Mouse (Mus musculus) adrenal gland, adult 8-10 months (tissue): ENCODE data around the gene Cdhr3. TPM values are rescaled to one million over a fixed set of nuclear protein-coding genes. Genes with fewer than 3 reads are reported as not detected.
"Not testable (repeated sequence)": the region's sequence is repeated elsewhere in the genome, so short reads cannot be mapped to it uniquely, and the experiment has no call there.

Source experiments
- DNase-seq: peaks from one replicate; pipeline ENCODE4 v3.0.0; 2022
- total RNA-seq, 4 experiments: library from RNA; stranded (reverse); gene quantifications; 2 replicates each; pipeline ENCODE4 v1.2.4; 2022

The Cdhr3 gene
- total RNA-seq, 4 experiments from 2014 or later: 0.15 to 0.30 TPM; not detected in 2

- DNase-seq: no peak
Observed at GRCm38 (mm10) chr12:33071901-33072672, 20.6 kb downstream of the Cdhr3 start.

- DNase-seq: no peak
Observed at GRCm38 (mm10) chr12:33068977-33069376, 23.7 kb downstream of the Cdhr3 start.

- no peak for DNase-seq
Observed at GRCm38 (mm10) chr12:33066355-33066754, 26.3 kb downstream of the Cdhr3 start.

GRCm38 (mm10) chr12:33065162-33065561 is 27.5 kb downstream of the Cdhr3 start:
- no peak for DNase-seq

- no peak for DNase-seq
Observed at GRCm38 (mm10) chr12:33064266-33064665, 28.4 kb downstream of the Cdhr3 start.

GRCm38 (mm10) chr12:33063250-33063649 is 29.4 kb downstream of the Cdhr3 start:
- no peak for DNase-seq

GRCm38 (mm10) chr12:33062379-33062778 is 30.3 kb downstream of the Cdhr3 start:
- not testable (repeated sequence) for DNase-seq

GRCm38 (mm10) chr12:33061651-33062050 is 31.0 kb downstream of the Cdhr3 start:
- DNase-seq: no peak

- DNase-seq: no peak
Observed at GRCm38 (mm10) chr12:33057231-33058048, 35.2 kb downstream of the Cdhr3 start.

- DNase-seq: no peak
Observed at GRCm38 (mm10) chr12:33056574-33056973, 36.1 kb downstream of the Cdhr3 start.

GRCm38 (mm10) chr12:33056074-33056473 is 36.6 kb downstream of the Cdhr3 start:
- DNase-seq: no peak

GRCm38 (mm10) chr12:33053746-33054145 is 38.9 kb downstream of the Cdhr3 start:
- DNase-seq: no peak

- DNase-seq: no peak
Observed at GRCm38 (mm10) chr12:33053311-33053710, 39.4 kb downstream of the Cdhr3 start.

- no peak for DNase-seq
Observed at GRCm38 (mm10) chr12:33048391-33048790, 44.3 kb downstream of the Cdhr3 start.

GRCm38 (mm10) chr12:33046434-33046833 is 46.2 kb downstream of the Cdhr3 start:
- DNase-seq: peak; percentile 31

- DNase-seq: no peak
Observed at GRCm38 (mm10) chr12:33045533-33046361, 46.9 kb downstream of the Cdhr3 start.

- DNase-seq: no peak
Observed at GRCm38 (mm10) chr12:33041476-33041875, 51.2 kb downstream of the Cdhr3 start.

GRCm38 (mm10) chr12:33040811-33041210 is 51.9 kb downstream of the Cdhr3 start:
- no peak for DNase-seq

- DNase-seq: no peak
Observed at GRCm38 (mm10) chr12:33038676-33039075, 54.0 kb downstream of the Cdhr3 start.

GRCm38 (mm10) chr12:33035719-33036521 is 56.8 kb downstream of the Cdhr3 start:
- DNase-seq: no peak

- no peak for DNase-seq
Observed at GRCm38 (mm10) chr12:33035089-33035718, 57.5 kb downstream of the Cdhr3 start.
